Mouse (Mus musculus) thymus, postnatal 0 days (tissue): ENCODE data around the gene Sort1. TPM values are rescaled to one million over a fixed set of nuclear protein-coding genes. Genes with fewer than 3 reads are reported as not detected.

ENCODE experiments used
- DNase-seq: peaks from one replicate; pipeline ENCODE4 v3.0.0-alpha.2; 2015; ENCODE audit warnings: low spot score
- polyA plus RNA-seq: library from polyadenylated mRNA; unstranded; fragments of >200 nt; fragmentation: Nextera tagmentation; extraction: Ambion mirVana; gene quantifications from 2 replicates; pipeline ENCODE4 v1.2.1, GENCODE M21; 2015

Sort1 gene
- polyA plus RNA-seq, 1 experiment from 2014 or later = 2.7 TPM

- peak; percentile 7 for DNase-seq
Observed at GRCm38 (mm10) chr3:108295379-108296219, 11.7 kb downstream of the Sort1 start.

GRCm38 (mm10) chr3:108296220-108297049 lies 12.6 kb downstream of the Sort1 start:
- DNase-seq = peak; percentile 36

- no peak for DNase-seq
Observed at GRCm38 (mm10) chr3:108297050-108297419, 13.2 kb downstream of the Sort1 start.

GRCm38 (mm10) chr3:108297603-108298553 lies 14.0 kb downstream of the Sort1 start:
- no peak for DNase-seq

- DNase-seq = no peak
Observed at GRCm38 (mm10) chr3:108300455-108301030, 16.7 kb downstream of the Sort1 start.

- DNase-seq = no peak
Observed at GRCm38 (mm10) chr3:108303683-108304082, 19.8 kb downstream of the Sort1 start.

GRCm38 (mm10) chr3:108304747-108305146 lies 20.9 kb downstream of the Sort1 start:
- DNase-seq = no peak

- no peak for DNase-seq
Observed at GRCm38 (mm10) chr3:108306387-108306786, 22.5 kb downstream of the Sort1 start.

GRCm38 (mm10) chr3:108307485-108307884 lies 23.6 kb downstream of the Sort1 start:
- DNase-seq = no peak

- DNase-seq = no peak
Observed at GRCm38 (mm10) chr3:108310921-108311341, 27.0 kb downstream of the Sort1 start.

- DNase-seq = no peak
Observed at GRCm38 (mm10) chr3:108311688-108312087, 27.8 kb downstream of the Sort1 start.

GRCm38 (mm10) chr3:108312414-108312813 lies 28.5 kb downstream of the Sort1 start:
- no peak for DNase-seq

GRCm38 (mm10) chr3:108313138-108313537 lies 29.3 kb downstream of the Sort1 start:
- DNase-seq = no peak

GRCm38 (mm10) chr3:108314038-108314675 lies 30.3 kb downstream of the Sort1 start:
- DNase-seq = no peak

- no peak for DNase-seq
Observed at GRCm38 (mm10) chr3:108318517-108318916, 34.6 kb downstream of the Sort1 start.

- no peak for DNase-seq
Observed at GRCm38 (mm10) chr3:108321671-108322070, 37.8 kb downstream of the Sort1 start.

- no peak for DNase-seq
Observed at GRCm38 (mm10) chr3:108322136-108322535, 38.3 kb downstream of the Sort1 start.

- no peak for DNase-seq
Observed at GRCm38 (mm10) chr3:108322962-108323361, 39.1 kb downstream of the Sort1 start.

GRCm38 (mm10) chr3:108324837-108325236 lies 41.0 kb downstream of the Sort1 start:
- DNase-seq = no peak

GRCm38 (mm10) chr3:108325521-108325920 lies 41.6 kb downstream of the Sort1 start:
- DNase-seq = no peak
